Mouse (Mus musculus): ENCODE data around the gene Zbtb16.

Gene Zbtb16

DNA sequence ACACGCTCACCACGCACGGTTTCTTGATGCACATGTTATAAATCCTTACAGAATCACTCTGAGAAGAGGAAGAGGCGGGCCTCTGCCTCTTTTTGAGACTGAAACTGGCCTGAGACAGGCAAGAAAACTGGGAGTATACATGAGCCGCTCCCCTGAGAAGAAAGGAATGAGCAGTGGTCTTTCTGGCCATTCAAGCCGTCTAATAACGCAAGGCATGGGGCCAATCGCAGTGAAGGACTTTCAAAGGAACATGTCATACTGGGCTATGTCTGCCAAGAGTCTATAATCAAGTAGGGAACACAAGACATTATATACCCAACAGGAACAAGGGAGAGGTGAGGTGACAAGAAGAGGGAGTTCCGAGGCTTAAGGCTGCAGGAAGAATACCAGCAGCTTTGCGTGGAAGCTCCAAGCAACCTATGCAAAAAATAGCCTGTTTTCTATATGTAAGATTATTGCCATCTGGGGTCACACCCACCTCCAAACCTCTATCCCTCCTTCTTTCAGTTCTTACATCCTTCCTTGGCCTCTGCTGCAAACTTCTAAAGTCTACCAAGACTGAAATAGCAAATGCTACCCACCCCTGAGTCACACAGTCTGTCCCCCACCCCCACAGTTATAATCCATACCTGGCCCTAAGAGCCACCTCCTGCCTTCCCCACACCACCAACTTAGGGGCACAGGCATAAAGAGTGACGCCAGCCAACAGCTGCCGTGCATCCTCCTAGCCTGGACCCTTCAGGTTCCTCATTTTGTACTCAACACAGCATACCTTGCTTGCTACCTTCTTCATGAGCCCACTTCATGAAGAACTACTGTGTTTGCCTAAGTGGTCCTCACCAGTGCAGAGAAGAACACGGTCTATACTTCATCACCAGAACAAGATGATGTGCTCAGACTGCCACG, 74.0 kb downstream of the Zbtb16 start:
- no peak for DNase-seq

DNA sequence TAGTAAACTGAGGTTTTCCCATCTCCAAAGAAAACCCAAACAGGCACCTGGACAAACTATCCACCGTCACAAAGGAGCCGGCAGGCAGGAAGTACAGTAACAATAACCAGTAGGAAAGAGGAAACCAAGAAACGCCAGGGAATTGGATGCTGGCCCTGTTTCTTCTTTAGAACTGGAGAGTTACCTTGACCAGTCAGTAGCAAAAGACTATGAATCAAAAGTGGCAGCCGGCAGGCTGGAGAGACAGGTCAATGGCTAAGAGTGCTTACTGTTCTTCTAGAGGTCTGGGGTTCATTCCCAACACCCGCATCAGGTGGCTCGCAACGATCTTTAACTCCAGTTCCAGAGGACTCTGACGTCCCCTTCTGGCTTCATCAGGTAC, 74.9 kb downstream of the Zbtb16 start:
- no peak for DNase-seq

DNA sequence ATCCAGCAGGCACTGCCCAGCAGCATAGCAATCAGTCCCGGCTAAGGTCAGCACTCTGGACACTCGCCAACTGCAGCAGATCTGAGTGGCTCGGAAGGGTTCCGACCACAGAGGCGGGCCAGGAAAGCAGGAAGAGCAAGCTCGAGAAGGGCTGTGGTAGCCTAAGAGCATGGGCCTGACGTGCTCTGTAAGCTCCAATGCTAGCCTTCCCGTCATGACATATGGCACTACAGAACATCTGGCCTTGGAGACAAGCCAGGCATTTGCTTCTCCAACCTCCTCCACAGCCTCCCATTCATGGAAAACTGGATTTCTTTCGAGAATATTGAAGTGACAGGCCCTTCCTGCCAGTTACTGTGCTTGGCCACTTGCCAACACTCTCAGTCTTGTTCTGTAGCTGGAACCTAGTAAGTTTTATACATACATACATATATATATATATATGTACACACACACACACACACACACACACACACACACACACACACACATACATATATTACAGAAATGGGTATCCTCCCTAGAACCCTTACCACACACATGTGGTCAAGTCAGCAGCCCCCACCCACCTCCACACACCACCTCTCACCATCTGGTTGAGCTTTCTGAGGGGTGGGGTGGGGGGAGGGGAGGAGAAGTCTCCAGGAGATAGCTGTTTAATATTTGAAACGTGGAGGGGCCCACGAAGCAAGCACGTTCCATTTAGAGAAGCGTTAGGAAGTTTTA, 75.4 kb downstream of the Zbtb16 start:
- peak; percentile 85 for DNase-seq

DNA sequence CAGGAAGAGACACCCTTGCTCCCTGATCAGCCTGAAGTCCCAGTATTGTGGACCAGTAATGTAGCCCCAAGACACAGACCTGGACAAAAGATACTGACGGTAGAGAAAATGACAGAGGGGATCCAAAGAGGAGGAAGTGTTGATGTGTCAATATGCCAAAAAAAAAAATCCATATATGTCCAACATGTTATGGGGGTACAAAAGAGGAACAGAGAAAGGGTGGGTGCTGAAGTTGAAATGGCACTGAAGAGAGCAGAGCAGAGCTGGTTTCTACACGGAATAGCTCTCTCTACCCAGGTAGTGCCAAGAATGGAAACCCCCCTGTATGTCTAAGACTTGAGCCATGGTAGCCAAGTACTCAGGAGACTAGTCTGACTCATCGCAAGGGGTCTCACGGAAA, 76.9 kb downstream of the Zbtb16 start:
- no peak for DNase-seq

DNA sequence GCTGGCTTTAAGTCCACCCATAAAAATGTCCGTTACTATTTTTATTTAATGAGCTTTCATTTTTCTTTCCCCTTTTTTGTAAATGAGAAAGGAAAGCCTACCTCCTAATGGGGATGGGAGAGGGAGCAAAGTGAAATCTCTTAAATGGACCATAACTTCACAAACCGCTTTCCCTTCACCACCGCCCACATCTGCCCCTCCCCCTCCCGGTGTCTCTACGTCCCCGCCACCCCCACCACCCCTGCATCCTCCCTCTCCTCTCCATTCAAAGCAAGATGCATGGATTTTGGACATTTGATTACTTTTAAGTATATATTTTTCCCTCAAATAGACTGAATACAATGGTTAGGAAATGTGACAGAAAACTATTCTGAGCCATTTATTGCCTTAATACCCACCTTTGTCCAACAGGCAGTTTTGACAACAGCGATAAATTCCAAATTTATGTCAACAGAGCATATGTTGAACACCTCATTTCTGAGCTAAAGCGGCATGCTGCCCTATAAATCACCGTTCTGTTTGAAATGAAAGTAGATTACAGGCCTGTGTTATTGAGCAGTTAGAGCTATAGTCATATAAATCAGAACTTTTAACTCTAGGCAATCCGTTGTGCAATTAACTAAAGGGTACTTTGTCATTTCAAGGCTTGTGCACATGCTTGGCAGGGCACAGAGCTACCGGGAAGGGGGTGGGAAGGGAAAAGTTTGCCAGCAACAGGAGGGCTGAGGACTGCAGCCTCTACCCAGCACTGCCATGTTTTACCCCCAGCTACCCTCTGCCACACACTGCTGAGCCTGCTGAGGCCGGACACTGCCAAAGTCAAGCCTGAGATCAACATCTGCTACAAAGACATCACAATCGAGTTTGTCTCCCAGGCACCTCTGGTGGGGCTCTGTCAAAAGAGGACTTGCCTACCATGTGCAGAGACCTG, 78.1 kb downstream of the Zbtb16 start:
- DNase-seq = no peak

DNA sequence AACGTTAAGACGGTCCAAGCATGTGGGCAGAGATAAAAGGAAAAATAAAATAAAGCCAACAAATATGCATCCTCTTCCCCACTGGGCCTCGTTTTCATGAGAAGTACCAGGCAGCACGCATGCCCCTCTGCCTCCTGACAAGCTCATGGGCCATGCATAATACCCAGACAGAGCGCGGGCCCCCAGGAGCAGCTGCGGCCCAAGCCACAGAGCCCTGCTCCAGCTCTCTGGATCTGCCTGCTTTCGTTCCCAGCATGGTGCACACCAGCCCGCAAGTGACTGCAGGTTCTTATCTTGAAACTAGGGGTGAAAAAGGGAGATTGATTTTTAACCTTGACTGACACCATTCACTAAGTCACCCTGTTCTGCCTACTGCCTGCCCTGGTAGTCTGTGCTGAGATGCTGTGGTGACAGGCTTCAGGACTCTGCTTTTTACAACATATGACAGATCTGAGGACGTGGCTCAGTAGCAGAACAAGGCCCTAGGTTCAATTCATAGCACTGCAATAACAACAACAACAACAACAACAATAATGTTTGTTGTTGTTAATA, 79.7 kb downstream of the Zbtb16 start:
- DNase-seq = no peak

DNA sequence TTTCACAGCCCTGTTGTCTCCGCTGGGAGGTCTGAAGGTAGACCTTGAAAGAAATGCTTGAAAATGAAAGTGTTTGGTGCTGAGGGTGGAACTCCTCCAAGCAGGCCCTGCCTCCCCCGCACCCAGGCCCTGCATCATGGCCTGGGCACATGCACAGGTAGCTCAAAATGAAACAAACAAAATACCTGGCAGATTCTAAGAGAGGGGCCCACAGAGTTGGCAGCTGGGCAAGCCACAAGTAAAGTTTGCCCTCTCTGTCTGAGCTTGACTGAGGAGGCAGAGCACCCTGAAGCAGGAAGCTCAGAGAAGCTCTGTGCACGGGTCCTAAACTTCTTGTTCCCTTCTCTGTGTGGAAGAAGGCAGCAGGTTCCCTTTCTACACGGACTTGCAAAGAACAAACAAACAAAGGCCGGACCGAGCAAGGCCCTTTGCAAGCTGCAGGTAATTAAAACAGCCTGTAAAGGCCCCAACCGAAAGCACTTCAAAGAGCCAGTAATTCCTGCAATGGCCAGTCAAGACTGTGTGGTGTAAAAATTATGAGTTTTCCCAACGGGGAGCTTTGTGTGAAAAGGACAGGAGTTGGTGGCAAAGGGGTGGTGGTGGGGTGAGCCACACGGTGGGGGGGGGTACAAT, 80.5 kb downstream of the Zbtb16 start:
- DNase-seq = no peak

DNA sequence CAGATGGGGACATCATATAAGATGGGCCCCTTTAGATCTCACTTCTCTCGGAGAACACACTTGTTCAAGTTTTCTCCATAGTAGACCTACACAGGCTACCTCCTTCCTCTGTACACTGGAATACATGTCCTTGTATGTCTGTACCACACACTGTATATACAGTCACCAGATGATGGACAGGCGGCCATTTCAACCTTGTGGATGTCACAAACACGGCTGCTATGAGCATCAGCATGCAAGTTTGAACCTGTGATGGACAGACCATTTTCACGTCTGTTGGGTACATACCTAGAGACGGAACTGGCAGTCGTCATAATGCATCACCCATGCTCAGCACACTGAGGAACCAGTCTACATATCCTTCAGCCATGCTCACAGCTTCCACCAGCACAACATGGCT, 81.6 kb downstream of the Zbtb16 start:
- no peak for DNase-seq

DNA sequence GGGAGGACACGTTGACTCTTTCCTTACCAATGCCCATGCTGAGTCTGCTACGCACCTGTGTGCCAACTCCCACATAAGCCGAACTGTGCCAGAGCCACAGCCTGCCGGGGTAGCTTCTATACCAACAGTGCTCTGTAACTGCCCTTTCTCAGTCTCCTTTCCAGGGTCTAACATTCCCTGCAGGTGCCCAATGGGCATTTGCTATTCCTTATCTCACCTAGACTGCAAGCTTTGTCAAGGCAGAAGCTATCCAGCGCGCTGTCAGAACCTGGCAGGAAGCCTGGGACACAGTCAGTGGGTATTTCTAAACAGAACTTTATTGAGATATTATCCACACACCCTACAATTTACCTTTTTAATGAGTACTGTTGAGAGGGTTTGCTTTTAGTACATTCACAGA, 82.1 kb downstream of the Zbtb16 start:
- no peak for DNase-seq

DNA sequence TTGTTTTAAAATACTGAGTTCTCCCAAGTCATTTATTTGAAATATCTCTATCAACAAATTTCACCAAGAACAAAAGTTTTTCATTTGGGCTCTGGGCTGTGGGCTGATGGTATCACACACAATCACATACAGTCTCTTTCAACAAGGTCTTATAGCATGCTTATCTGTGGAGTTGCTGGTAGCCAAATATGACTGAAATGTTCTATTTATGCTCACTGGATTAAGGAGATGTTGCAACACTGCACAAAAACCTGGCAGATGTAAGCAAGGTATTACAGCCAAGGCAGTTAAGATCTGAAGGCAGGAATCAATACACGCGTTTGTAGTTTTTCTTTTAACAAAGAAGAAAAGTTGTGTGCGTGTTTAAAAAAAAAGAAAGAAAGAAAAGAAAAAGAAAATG, 84.1 kb downstream of the Zbtb16 start:
- no peak for DNase-seq

DNA sequence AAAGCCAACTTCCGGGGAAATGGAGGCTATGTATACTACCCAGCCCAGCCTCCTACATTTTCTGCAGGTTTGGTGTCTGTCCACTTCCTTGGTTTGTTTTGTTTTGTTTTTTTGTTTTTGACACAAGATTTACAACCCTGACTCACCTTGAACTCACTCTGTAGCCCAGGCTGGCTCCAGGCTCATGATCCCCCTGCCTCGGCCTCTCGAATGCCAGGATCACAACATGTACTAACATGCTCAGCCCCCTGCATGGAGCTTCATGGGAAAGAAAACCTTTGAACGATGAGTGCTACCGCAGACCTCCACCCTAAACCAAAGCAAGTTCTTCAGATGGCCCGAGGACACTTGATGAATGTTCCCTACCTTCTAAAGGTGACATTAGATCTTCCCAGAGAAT, 86.4 kb downstream of the Zbtb16 start:
- DNase-seq = no peak

DNA sequence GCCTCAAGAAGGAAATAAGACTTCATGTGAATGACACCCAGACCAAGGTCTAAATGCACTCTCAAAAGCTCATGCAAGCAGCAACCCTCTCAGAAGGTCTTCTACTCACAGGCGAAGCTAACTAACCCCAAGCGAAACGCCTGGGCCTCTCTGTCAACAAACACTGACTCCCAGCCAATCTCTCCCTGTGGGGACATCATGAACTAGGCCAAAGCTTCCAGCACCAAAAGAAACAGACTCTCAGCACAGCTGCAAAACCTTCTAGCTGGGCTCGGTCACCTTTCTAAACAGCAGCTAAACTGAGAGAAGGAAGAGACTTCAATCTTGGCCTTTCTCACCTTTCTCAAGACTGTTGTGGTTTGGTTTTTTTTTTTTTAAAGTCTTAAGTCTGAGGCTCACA, 86.9 kb downstream of the Zbtb16 start:
- no peak for DNase-seq

DNA sequence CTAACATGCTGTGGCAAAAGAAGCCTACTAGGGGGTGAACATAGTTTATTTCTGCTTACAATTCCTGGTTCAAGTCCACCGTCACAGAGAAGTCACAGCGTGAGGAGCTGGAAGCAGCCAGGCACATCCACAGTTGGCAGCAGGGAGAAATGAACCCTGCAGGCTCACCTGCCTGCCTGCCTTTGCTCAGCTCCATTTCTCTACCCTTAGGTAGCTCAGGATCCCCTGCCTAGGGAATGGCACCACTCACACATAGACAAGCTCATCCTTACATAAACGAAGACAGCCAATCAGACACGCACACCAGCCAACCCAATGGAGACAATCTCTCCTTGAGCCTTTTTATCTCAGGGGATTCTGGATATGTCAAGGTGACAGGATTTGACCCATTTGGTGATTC, 87.3 kb downstream of the Zbtb16 start:
- no peak for DNase-seq

DNA sequence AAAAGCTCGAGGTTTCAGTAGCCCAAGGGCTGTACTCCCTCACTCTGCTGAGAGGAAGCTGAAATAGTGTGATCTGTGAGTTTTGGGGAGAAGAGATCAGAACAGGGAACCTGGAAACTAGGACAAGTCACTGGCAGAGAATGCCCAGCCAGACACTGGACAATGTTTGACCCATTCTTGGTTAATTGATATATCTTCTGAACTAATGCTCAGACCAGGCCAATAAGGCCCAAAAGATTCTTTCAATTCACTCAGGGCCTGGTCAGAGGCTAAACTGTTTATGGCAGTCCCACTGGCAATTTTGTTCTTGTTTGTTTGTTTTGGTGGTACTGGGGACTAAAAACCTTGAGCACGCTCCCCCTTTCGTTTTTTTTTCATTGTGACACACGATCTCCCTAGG, 87.8 kb downstream of the Zbtb16 start:
- DNase-seq = no peak

DNA sequence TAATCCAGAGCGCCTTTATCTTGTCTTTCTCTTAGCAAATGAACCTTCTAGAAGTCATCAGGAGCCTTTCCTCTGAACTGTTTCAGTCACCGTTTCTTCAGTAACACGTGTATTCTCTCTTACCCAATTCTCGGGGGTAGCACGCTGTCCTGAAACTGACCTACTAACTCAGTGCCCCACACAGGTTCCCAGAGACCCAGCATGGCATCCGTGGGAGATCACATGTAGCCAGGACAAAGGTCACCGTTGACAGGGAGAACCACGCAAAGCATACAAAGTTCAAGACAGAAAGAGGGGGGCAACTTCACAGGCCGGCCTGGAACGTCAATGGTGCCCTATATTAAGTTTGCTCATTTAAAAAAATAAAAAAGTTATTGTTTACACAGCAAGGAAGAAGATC, 89.5 kb downstream of the Zbtb16 start:
- DNase-seq = no peak

DNA sequence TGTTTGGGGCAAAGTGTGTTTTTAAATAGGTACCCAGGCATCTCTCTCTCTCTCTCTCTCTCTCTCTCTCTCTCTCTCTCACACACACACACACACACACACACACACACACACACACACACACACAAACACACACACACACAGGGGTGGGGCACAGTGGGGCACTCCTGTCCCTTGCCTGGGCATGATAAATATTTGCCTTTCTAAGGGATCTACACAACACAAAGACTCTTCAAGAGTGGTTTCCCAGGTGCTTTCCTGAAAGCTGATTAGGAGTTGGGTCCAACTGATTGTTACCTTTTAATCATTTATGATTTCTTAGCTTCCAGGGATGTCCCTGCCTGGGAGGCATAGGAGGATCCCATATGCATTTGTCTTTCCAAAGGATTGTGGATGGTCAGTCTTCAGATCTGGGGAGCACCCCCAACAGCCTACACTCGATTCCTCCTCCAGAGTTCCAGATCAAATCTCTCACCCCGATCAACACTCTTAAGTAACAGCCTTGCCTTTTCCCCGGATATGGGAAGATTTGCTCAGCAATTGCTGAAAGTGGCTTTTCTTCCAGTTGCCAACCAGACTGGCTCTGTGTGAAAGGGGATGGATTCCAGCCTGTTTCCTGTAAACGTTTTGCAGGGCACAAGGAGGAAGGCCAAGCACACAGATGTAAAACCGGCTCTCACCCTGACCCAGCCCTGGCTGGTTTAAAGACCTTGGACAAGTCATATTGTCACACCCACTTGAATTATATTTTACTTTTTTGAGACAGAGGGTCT, 90.5 kb downstream of the Zbtb16 start:
- DNase-seq = no peak

DNA sequence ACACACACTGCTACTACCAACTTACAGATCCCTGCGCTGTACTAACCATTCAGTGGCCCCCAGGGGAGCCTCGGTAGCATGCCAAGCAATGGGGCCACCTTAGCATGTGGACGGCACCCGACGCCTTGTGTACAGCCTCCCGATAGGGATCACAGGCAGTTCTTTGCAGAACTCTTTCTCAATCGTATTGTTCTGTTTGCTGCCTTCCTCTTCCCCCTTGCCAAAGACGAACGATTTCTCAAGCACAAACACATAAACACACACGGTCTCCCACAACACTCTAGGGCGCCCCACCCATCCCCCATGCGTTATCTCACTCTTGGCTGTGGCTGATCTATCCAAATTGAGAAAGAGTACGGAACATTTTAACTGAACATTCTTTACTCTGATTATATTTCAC, 91.1 kb downstream of the Zbtb16 start:
- DNase-seq = no peak

DNA sequence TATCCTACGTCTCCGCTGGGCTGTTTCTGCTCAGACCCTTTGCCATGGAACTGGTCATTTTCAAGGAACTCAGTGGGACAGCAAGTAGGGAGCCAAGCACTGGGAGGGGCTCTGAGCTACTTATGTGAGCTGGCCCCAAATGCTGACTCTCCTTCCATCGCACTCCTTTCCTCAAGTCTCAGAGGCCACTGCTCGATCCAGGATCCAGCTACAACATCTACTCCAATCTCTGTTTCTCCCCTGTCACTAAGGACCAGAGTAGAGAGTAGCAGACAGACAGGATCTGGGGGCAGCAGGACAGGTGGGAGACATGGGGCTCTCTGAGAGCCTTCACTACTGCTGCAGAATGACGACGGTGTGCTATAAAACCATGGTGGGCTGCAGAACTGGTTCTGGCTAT, 91.6 kb downstream of the Zbtb16 start:
- no peak for DNase-seq

DNA sequence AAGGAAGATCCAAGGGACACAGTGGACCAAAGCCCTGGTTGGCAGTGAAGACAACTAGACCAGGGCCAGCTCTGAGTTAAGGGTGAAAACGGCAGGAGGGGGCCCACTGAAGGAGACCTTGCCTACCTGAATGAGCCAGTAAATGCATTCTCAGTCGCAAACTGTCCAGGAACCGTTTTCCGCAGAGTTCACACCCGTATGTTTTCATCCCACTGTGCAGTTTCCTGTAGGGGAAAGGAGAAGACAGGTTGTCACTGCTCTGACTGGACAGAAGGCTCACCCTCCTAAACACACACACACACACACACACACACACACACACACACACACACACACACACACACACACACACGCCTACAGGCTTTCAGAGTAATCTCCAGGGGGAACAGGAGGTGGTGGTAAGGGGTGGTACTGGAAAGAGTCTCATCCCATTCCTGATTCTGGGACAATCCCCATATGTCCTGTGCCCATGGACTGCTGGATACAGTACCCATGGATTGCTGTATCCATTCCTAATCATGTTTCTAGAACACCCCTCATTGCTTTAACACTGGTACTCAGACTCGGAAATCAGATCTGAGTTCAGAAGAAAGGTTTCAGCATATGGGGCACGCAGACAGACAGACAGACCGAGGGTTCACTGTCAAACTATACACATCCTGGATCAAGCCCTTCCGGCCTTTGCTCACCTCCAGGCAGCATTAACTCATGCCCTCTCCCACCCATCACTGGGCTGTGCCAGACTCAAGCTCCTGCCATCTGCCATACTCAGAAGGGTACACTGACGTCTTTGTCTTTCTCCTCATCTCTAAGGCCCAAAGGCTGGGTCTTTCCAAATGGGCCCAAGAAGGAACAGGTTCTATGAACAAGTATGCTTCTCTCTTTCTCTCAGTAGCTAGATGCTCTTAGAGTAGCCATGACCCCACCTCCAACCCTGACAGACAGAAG, 92.4 kb downstream of the Zbtb16 start:
- DNase-seq = no peak

DNA sequence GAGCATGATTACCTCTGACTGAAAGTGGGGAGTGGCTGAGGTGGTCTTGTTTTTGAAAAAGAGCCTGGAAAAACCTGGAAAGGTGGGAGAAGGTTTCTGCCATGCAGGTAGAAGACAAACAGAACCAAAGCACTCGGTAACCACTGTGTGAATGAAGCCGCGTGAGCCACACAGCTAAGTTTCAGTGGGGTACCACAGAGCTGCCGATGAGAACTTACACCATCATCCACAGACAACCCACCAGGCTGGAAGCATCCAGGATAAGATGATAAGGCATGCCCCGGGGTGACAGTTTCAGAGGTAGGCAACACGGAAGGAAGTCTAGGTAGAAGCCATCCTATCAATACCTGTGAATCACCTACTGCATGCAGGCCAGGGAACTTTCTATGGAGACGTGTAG, 93.9 kb downstream of the Zbtb16 start:
- DNase-seq = no peak

Measured in layer of hippocampus, adult 9-11 months (tissue).